23 mouse cellular contexts compared by ENCODE assay signal in genomic region chr12:96821376-96821775, GRCm38 (mm10).
DNase-seq lines count a peak whose midpoint lies in the region; ATAC-seq and TF ChIP-seq lines count a peak whose summit lies in the region.
"Had no signal": no experiment of that assay in that cellular context is flagged by ENCODE, and none has a peak within 500 bp of the region (broad histone marks: within the 10 kb centered on the region; RNA-seq: fewer than 3 reads in every experiment).

No protein-coding gene starts in this region.

- H3K4me2 ChIP-seq in kidney, embryonic 14.5 days (replicated peaks; ENCODE audit: low read depth, low read length) = no peak overlapping the region
- H3K4me2 ChIP-seq in midbrain, embryonic 13.5 days (replicated peaks) = no peak overlapping the region
- H3K4me2 ChIP-seq in midbrain, embryonic 11.5 days = no peak overlapping the region
- H3K4me2 ChIP-seq in midbrain, embryonic 16.5 days (ENCODE audit: low read length) = no peak overlapping the region
- H3K4me2 ChIP-seq in intestine, postnatal 0 days (replicated peaks; ENCODE audit: low read depth) = no peak overlapping the region
- H3K4me2 ChIP-seq: heart, embryonic 11.5 days; limb, embryonic 15.5 days; lung, embryonic 15.5 days; neural tube, embryonic 13.5 days; stomach, embryonic 15.5 days had no signal

- no peak overlapping the region for H3K9ac ChIP-seq in kidney, embryonic 14.5 days (ENCODE audit: low read depth, low read length)
- no peak overlapping the region for H3K9ac ChIP-seq in midbrain, embryonic 13.5 days (replicated peaks)
- H3K9ac ChIP-seq in midbrain, embryonic 11.5 days (ENCODE audit: low read length) = no peak overlapping the region
- H3K9ac ChIP-seq in midbrain, embryonic 16.5 days (ENCODE audit: low read depth, low read length) = no peak overlapping the region
- H3K9ac ChIP-seq in intestine, postnatal 0 days (ENCODE audit: low read depth, low read length) = no peak overlapping the region
- H3K9ac ChIP-seq: limb, embryonic 15.5 days; liver, embryonic 14.5 days; lung, embryonic 15.5 days; neural tube, embryonic 13.5 days; stomach, embryonic 15.5 days had no signal

- TF ChIP-seq CTCF in intestine, postnatal 0 days (IDR thresholded peaks at IDR 0.05; ENCODE audit: low read depth) = no peak

- H3K9me3 ChIP-seq in kidney, embryonic 14.5 days (ENCODE audit: control insufficient read depth, low read length) = no peaks in the 10 kb centered on the region
- no peaks in the 10 kb centered on the region for H3K9me3 ChIP-seq in midbrain, embryonic 13.5 days
- H3K9me3 ChIP-seq in midbrain, embryonic 11.5 days (ENCODE audit: control insufficient read depth, low read length) = no peaks in the 10 kb centered on the region
- H3K9me3 ChIP-seq in midbrain, embryonic 16.5 days (replicated peaks; ENCODE audit: control insufficient read depth, low read length, poor library complexity, severe bottlenecking) = no peaks in the 10 kb centered on the region
- H3K9me3 ChIP-seq in intestine, postnatal 0 days (ENCODE audit: control insufficient read depth) = no peaks in the 10 kb centered on the region
- H3K9me3 ChIP-seq: embryonic facial prominence, embryonic 10.5 days; limb, embryonic 15.5 days; lung, embryonic 15.5 days; neural tube, embryonic 13.5 days; stomach, embryonic 15.5 days had no signal

- H3K4me1 ChIP-seq in kidney, embryonic 14.5 days (ENCODE audit: control insufficient read depth, insufficient read depth, low read length) = no peaks in the 10 kb centered on the region
- no peaks in the 10 kb centered on the region for H3K4me1 ChIP-seq in midbrain, embryonic 13.5 days (replicated peaks)
- H3K4me1 ChIP-seq in midbrain, embryonic 11.5 days (ENCODE audit: control insufficient read depth, insufficient read depth, low read length) = no peaks in the 10 kb centered on the region
- no peaks in the 10 kb centered on the region for H3K4me1 ChIP-seq in midbrain, embryonic 16.5 days (ENCODE audit: control insufficient read depth, insufficient read depth, low read length)
- H3K4me1 ChIP-seq in intestine, postnatal 0 days (replicated peaks; ENCODE audit: control insufficient read depth, insufficient read depth, low read length) = no peaks in the 10 kb centered on the region
- H3K4me1 ChIP-seq: embryonic facial prominence, embryonic 10.5 days; limb, embryonic 15.5 days; lung, embryonic 15.5 days; neural tube, embryonic 13.5 days; stomach, embryonic 15.5 days had no signal

- peak; percentile 32; the same call in 1 of the 2 replicates for ATAC-seq in kidney, embryonic 14.5 days (ENCODE audit: low FRiP score, low TSS enrichment)
- ATAC-seq in midbrain, embryonic 13.5 days = peak; percentile 55; the same call in 1 of the 2 replicates
- no peak for ATAC-seq in midbrain, embryonic 11.5 days (ENCODE audit: low FRiP score)
- ATAC-seq in midbrain, embryonic 16.5 days = peak; percentile 36; the same call in 1 of the 2 replicates
- no peak for ATAC-seq in intestine, postnatal 0 days
- ATAC-seq: hindbrain, embryonic 16.5 days; intestine, embryonic 16.5 days had no signal

- no peak for DNase-seq in kidney, adult 8-10 months
- DNase-seq in midbrain, embryonic 11.5 days (ENCODE audit: low spot score, missing footprints) = no peak
- no peak for DNase-seq in frontal cortex, postnatal 14 days (ENCODE audit: low spot score in 2 of 2)
- DNase-seq: adrenal gland, postnatal 25 days; cerebellum, adult 9-10 months; gastrocnemius, postnatal 14 days; heart, adult 11 months; left cerebral cortex, postnatal 4 days; lung, postnatal 4 days; thymus, postnatal 25 days had no signal

- H3K36me3 ChIP-seq in kidney, embryonic 14.5 days (ENCODE audit: control insufficient read depth, insufficient read depth, low read length) = no peaks in the 10 kb centered on the region
- no peaks in the 10 kb centered on the region for H3K36me3 ChIP-seq in midbrain, embryonic 13.5 days
- no peaks in the 10 kb centered on the region for H3K36me3 ChIP-seq in midbrain, embryonic 11.5 days (ENCODE audit: control insufficient read depth, insufficient read depth, low read length)
- no peaks in the 10 kb centered on the region for H3K36me3 ChIP-seq in midbrain, embryonic 16.5 days (ENCODE audit: control insufficient read depth, insufficient read depth, low read length)
- no peaks in the 10 kb centered on the region for H3K36me3 ChIP-seq in intestine, postnatal 0 days (ENCODE audit: control insufficient read depth, insufficient read depth)
- H3K36me3 ChIP-seq: embryonic facial prominence, embryonic 10.5 days; limb, embryonic 15.5 days; lung, embryonic 15.5 days; neural tube, embryonic 13.5 days; stomach, embryonic 15.5 days had no signal

- no peak overlapping the region for H3K4me3 ChIP-seq in kidney, embryonic 14.5 days (ENCODE audit: low read length)
- H3K4me3 ChIP-seq in midbrain, embryonic 13.5 days (replicated peaks) = no peak overlapping the region
- H3K4me3 ChIP-seq in midbrain, embryonic 11.5 days (ENCODE audit: low read depth, low read length) = no peak overlapping the region
- no peak overlapping the region for H3K4me3 ChIP-seq in midbrain, embryonic 16.5 days (ENCODE audit: low read depth, low read length)
- H3K4me3 ChIP-seq in intestine, postnatal 0 days (ENCODE audit: low read depth, low read length) = no peak overlapping the region
- H3K4me3 ChIP-seq: embryonic facial prominence, embryonic 10.5 days; limb, embryonic 15.5 days; lung, embryonic 15.5 days; neural tube, embryonic 13.5 days; stomach, embryonic 15.5 days had no signal

- H3K27ac ChIP-seq in kidney, embryonic 14.5 days (ENCODE audit: low read depth, low read length) = no peak overlapping the region
- no peak overlapping the region for H3K27ac ChIP-seq in midbrain, embryonic 13.5 days
- H3K27ac ChIP-seq in midbrain, embryonic 11.5 days (ENCODE audit: low read depth, low read length) = no peak overlapping the region
- H3K27ac ChIP-seq in midbrain, embryonic 16.5 days (ENCODE audit: low read length) = no peak overlapping the region
- no peak overlapping the region for H3K27ac ChIP-seq in intestine, postnatal 0 days (ENCODE audit: low read depth, low read length)
- H3K27ac ChIP-seq: embryonic facial prominence, embryonic 10.5 days; limb, embryonic 15.5 days; liver, embryonic 14.5 days; lung, embryonic 15.5 days; neural tube, embryonic 13.5 days; stomach, embryonic 15.5 days had no signal

- WGBS in kidney, embryonic 14.5 days = 41% methylated on average over 1 of the region's 1 CpGs
- WGBS in midbrain, embryonic 13.5 days = 64% methylated on average over 1 of the region's 1 CpGs
- WGBS in midbrain, embryonic 11.5 days = 80% methylated on average over 1 of the region's 1 CpGs
- 53% methylated on average over 1 of the region's 1 CpGs for WGBS in midbrain, embryonic 16.5 days
- WGBS in intestine, postnatal 0 days = 20% methylated on average over 1 of the region's 1 CpGs

- H3K27me3 ChIP-seq in kidney, embryonic 14.5 days (ENCODE audit: control insufficient read depth, insufficient read depth, low read length) = no peaks in the 10 kb centered on the region
- H3K27me3 ChIP-seq in midbrain, embryonic 13.5 days = no peaks in the 10 kb centered on the region
- H3K27me3 ChIP-seq in midbrain, embryonic 11.5 days (ENCODE audit: control insufficient read depth, insufficient read depth, low read length) = no peaks in the 10 kb centered on the region
- no peaks in the 10 kb centered on the region for H3K27me3 ChIP-seq in midbrain, embryonic 16.5 days (ENCODE audit: control insufficient read depth, insufficient read depth, low read depth, low read length)
- no peaks in the 10 kb centered on the region for H3K27me3 ChIP-seq in intestine, postnatal 0 days (replicated peaks; ENCODE audit: control insufficient read depth, insufficient read depth, low read length)
- H3K27me3 ChIP-seq: limb, embryonic 15.5 days; lung, embryonic 15.5 days; neural tube, embryonic 13.5 days; stomach, embryonic 15.5 days had no signal

Comparison
In these comparisons a context has a peak if more than half of its experiments do, and no peak if none do; other contexts are left out.
1. ATAC-seq: peak in kidney, embryonic 14.5 days (single experiment), midbrain, embryonic 13.5 days (single experiment) and midbrain, embryonic 16.5 days (single experiment); none in midbrain, embryonic 11.5 days (single experiment) and intestine, postnatal 0 days (single experiment).